Mouse (Mus musculus): ENCODE data around the gene Tbc1d1. TPM values are rescaled to one million over a fixed set of nuclear protein-coding genes. Genes with fewer than 3 reads are reported as not detected.
"Not testable (repeated sequence)": the region's sequence is repeated elsewhere in the genome, so short reads cannot be mapped to it uniquely, and the experiment has no call there.

The Tbc1d1 gene
- total RNA-seq, 1 experiment, result 31.1 TPM

GRCm38 (mm10) chr5:64358639-64359584 is 202.8 kb downstream of the Tbc1d1 start:
- Histone ChIP-seq H3K4me3 (ENCODE audit: insufficient read depth in 1 of 2, low read depth in 1 of 2, low read length in 2 of 2, poor library complexity in 1 of 2, severe bottlenecking in 1 of 2) (no peak overlapping the region), H3K36me3 (ENCODE audit: control insufficient read depth, insufficient read depth, low read length, poor library complexity, severe bottlenecking) (no peaks in the 10 kb centered on the region), H3K27ac (ENCODE audit: insufficient read depth, low read depth, low read length, poor library complexity, severe bottlenecking) (no peak overlapping the region), H3K9me3 (ENCODE audit: control insufficient read depth, insufficient read depth, low read depth, low read length) (no peaks in the 10 kb centered on the region), H3K9ac (ENCODE audit: insufficient read depth, low read depth, low read length, poor library complexity, severe bottlenecking) (no peak overlapping the region), H3K4me1 (ENCODE audit: control insufficient read depth in 2 of 2, insufficient read depth in 2 of 2, low read length in 2 of 2, poor library complexity in 1 of 2) (peaks cover 0 to 5% of the 10 kb centered on the region in 2 experiments; a peak in 2 of 4 replicates)
- in situ Hi-C loops (cut with MboI; ENCODE audit: low sequenced_read_pairs in 2 of 2, unreplicated experiment in 2 of 2), result no loop called here
- TF ChIP-seq ZC3H11A (IDR thresholded peaks at IDR 0.05; ENCODE audit: borderline replicate concordance, low read depth, low read length) (no peak), HCFC1 (IDR thresholded peaks at IDR 0.05; ENCODE audit: borderline replicate concordance, insufficient read depth, low read length) (no peak), CHD2 (IDR thresholded peaks at IDR 0.05; ENCODE audit: low read depth, low read length) (no peak), ZNF384 (IDR thresholded peaks at IDR 0.05; ENCODE audit: low read depth, low read length) (no peak), MAFK (IDR thresholded peaks at IDR 0.05; ENCODE audit: insufficient read depth, low read depth, low read length) (no peak)
- DNase-seq (ENCODE audit: low read depth, low spot score), result no peak

- H3K4me3 ChIP-seq (ENCODE audit: insufficient read depth in 1 of 2, low read depth in 1 of 2, low read length in 2 of 2, poor library complexity in 1 of 2, severe bottlenecking in 1 of 2), result no peak overlapping the region
- no peaks in the 10 kb centered on the region for H3K9me3 ChIP-seq (ENCODE audit: control insufficient read depth, insufficient read depth, low read depth, low read length)
- H3K9ac ChIP-seq (ENCODE audit: insufficient read depth, low read depth, low read length, poor library complexity, severe bottlenecking), result no peak overlapping the region
- H3K27ac ChIP-seq (ENCODE audit: insufficient read depth, low read depth, low read length, poor library complexity, severe bottlenecking), result no peak overlapping the region
- in situ Hi-C loops (cut with MboI; ENCODE audit: low sequenced_read_pairs in 2 of 2, unreplicated experiment in 2 of 2), result no loop called here
- peaks cover 5 to 7% of the 10 kb centered on the region in 2 experiments; a peak in 2 of 4 replicates for H3K4me1 ChIP-seq (ENCODE audit: control insufficient read depth in 2 of 2, insufficient read depth in 2 of 2, low read length in 2 of 2, poor library complexity in 1 of 2)
- no peak for TF ChIP-seq CHD2 (IDR thresholded peaks at IDR 0.05; ENCODE audit: low read depth, low read length)
- no peak for TF ChIP-seq ZNF384 (IDR thresholded peaks at IDR 0.05; ENCODE audit: low read depth, low read length)
- no peak for TF ChIP-seq MAFK (IDR thresholded peaks at IDR 0.05; ENCODE audit: insufficient read depth, low read depth, low read length)
- TF ChIP-seq ZC3H11A (IDR thresholded peaks at IDR 0.05; ENCODE audit: borderline replicate concordance, low read depth, low read length), result no peak
- no peak for TF ChIP-seq HCFC1 (IDR thresholded peaks at IDR 0.05; ENCODE audit: borderline replicate concordance, insufficient read depth, low read length)
- DNase-seq (ENCODE audit: low read depth, low spot score), result no peak
- no peaks in the 10 kb centered on the region for H3K36me3 ChIP-seq (ENCODE audit: control insufficient read depth, insufficient read depth, low read length, poor library complexity, severe bottlenecking)
These were observed 204.2 kb downstream of the Tbc1d1 start for GRCm38 (mm10) chr5:64360147-64360875.

- H3K27ac ChIP-seq (ENCODE audit: insufficient read depth, low read depth, low read length, poor library complexity, severe bottlenecking); H3K36me3 ChIP-seq (ENCODE audit: control insufficient read depth, insufficient read depth, low read length, poor library complexity, severe bottlenecking); H3K4me3 ChIP-seq (ENCODE audit: insufficient read depth in 1 of 2, low read depth in 1 of 2, low read length in 2 of 2, poor library complexity in 1 of 2, severe bottlenecking in 1 of 2); H3K9ac ChIP-seq (ENCODE audit: insufficient read depth, low read depth, low read length, poor library complexity, severe bottlenecking); H3K9me3 ChIP-seq (ENCODE audit: control insufficient read depth, insufficient read depth, low read depth, low read length); in situ Hi-C loops (cut with MboI; ENCODE audit: low sequenced_read_pairs in 2 of 2, unreplicated experiment in 2 of 2); H3K4me1 ChIP-seq (ENCODE audit: control insufficient read depth in 2 of 2, insufficient read depth in 2 of 2, low read length in 2 of 2, poor library complexity in 1 of 2); DNase-seq (ENCODE audit: low read depth, low spot score): not testable (repeated sequence)
These were observed 204.8 kb downstream of the Tbc1d1 start for GRCm38 (mm10) chr5:64360876-64361268.

- Histone ChIP-seq H3K9ac (ENCODE audit: insufficient read depth, low read depth, low read length, poor library complexity, severe bottlenecking) (no peak overlapping the region), H3K4me3 (ENCODE audit: insufficient read depth in 1 of 2, low read depth in 1 of 2, low read length in 2 of 2, poor library complexity in 1 of 2, severe bottlenecking in 1 of 2) (0 out of 4 replicates have a peak overlapping the region, but pooled peaks of 1 of the 2 experiments have one; percentile 11), H3K4me1 (ENCODE audit: control insufficient read depth in 2 of 2, insufficient read depth in 2 of 2, low read length in 2 of 2, poor library complexity in 1 of 2) (peaks cover 6 to 7% of the 10 kb centered on the region in 2 experiments; a peak in 2 of 4 replicates), H3K27ac (ENCODE audit: insufficient read depth, low read depth, low read length, poor library complexity, severe bottlenecking) (no peak overlapping the region), H3K36me3 (ENCODE audit: control insufficient read depth, insufficient read depth, low read length, poor library complexity, severe bottlenecking) (no peaks in the 10 kb centered on the region), H3K9me3 (ENCODE audit: control insufficient read depth, insufficient read depth, low read depth, low read length) (no peaks in the 10 kb centered on the region)
- no peak for DNase-seq (ENCODE audit: low read depth, low spot score)
- in situ Hi-C loops (cut with MboI; ENCODE audit: low sequenced_read_pairs in 2 of 2, unreplicated experiment in 2 of 2), result no loop called here
- TF ChIP-seq HCFC1 (IDR thresholded peaks at IDR 0.05; ENCODE audit: borderline replicate concordance, insufficient read depth, low read length) (no peak), MAFK (IDR thresholded peaks at IDR 0.05; ENCODE audit: insufficient read depth, low read depth, low read length) (no peak), ZC3H11A (IDR thresholded peaks at IDR 0.05; ENCODE audit: borderline replicate concordance, low read depth, low read length) (no peak), CHD2 (IDR thresholded peaks at IDR 0.05; ENCODE audit: low read depth, low read length) (no peak), ZNF384 (IDR thresholded peaks at IDR 0.05; ENCODE audit: low read depth, low read length) (no peak)
These were observed 207.8 kb downstream of the Tbc1d1 start for GRCm38 (mm10) chr5:64363859-64364406.

All from ES-E14 (cell line).